Mouse (Mus musculus) liver, embryonic 16.5 days (tissue): ENCODE data around the gene Defb28. TPM values are rescaled to one million over a fixed set of nuclear protein-coding genes. Genes with fewer than 3 reads are reported as not detected.

Experiments
- ATAC-seq: fragments of 200-750 bp; cut with Nextera tagmentation; 2 replicates; pipeline ENCODE4 v1.8.0; 2017; ENCODE audit warnings: low read depth, mild to moderate bottlenecking, moderate number of reproducible peaks, moderate library complexity
- H3K27ac ChIP-seq: fragments of 300-500 bp; sonication (generic); 2 replicates; pipeline ENCODE4 v1.5.1; 2014; ENCODE audit warnings: mild to moderate bottlenecking, low read length
- H3K27me3 ChIP-seq: fragments of 300-500 bp; sonication (generic); 2 replicates; pipeline ENCODE4 v1.6.1; 2014; ENCODE audit warnings: low read depth, low read length, mixed read lengths; ENCODE audit not compliant: control insufficient read depth, insufficient read depth
- H3K36me3 ChIP-seq: fragments of 300-500 bp; sonication (generic); 2 replicates; pipeline ENCODE4 v1.6.1; 2014; ENCODE audit warnings: mild to moderate bottlenecking; ENCODE audit not compliant: control insufficient read depth, insufficient read depth
- H3K4me1 ChIP-seq: fragments of 300-500 bp; sonication (generic); 2 replicates; pipeline ENCODE4 v1.6.1; 2014; ENCODE audit warnings: low read depth, low read length, mixed read lengths; ENCODE audit not compliant: control insufficient read depth
- H3K4me2 ChIP-seq: fragments of 300-500 bp; sonication (generic); 2 replicates; pipeline ENCODE4 v1.6.1; 2014; ENCODE audit warnings: low read depth, low read length, mixed read lengths
- H3K4me3 ChIP-seq: fragments of 300-500 bp; sonication (generic); 2 replicates; pipeline ENCODE4 v1.5.1; 2014; ENCODE audit warnings: low read depth, mild to moderate bottlenecking, low read length
- H3K9ac ChIP-seq: fragments of 300-500 bp; sonication (generic); 2 replicates; pipeline ENCODE4 v1.6.1; 2014; ENCODE audit warnings: low read depth, low read length
- H3K9me3 ChIP-seq: fragments of 300-500 bp; sonication (generic); replicated peaks from 2 replicates; pipeline ENCODE4 v1.6.1; 2016; ENCODE audit warnings: low read length; ENCODE audit not compliant: control insufficient read depth
- WGBS: fragments of 180-500 bp; shearing (Covaris S2); extraction: QIAGEN DNeasy Blood & Tissue Kit; methylation state at CpG from one replicate; pipeline ENCODE4 v1.1.7; 2014; ENCODE audit not compliant: insufficient replicate concordance; 5-methylcytosine and 5-hydroxymethylcytosine counted together
- polyA plus RNA-seq: library from polyadenylated mRNA; unstranded; fragments of >200 nt; fragmentation: Nextera tagmentation; extraction: Ambion mirVana; gene quantifications from 2 replicates; pipeline ENCODE4 v1.2.1, GENCODE M21; 2015

Gene Defb28
- not detected in 2 replicates for polyA plus RNA-seq

DNA sequence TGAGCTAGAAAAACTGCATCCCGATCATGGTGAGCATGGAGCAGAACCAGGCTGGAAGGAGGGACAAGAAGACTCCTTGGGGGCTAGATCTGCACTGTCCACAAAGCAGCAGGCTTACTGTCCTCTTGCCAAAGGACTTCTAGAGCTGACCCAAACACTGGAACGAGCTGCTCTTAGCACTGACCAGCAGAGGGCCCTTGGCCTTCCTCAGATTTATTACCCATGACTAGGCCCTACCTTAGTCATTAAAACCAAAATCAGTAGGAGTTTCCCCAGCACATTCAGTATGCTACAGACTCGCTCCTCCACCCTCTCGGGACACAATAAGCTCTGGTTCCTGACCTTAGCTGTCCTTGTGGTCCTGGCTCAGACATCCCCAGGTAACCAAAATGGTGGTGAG lies at the start of gene Defb28:
Gene Defb28 (plus strand): TSS at position 275 of the 400 bp plus-strand sequence.
- 51% methylated on average over 4 of the region's 4 CpGs for WGBS
- no peaks in the 10 kb centered on the region for H3K27me3 ChIP-seq
- no peak within 1 kb of the TSS for H3K4me2 ChIP-seq
- no peaks in the 10 kb centered on the region for H3K9me3 ChIP-seq
- no peak within 1 kb of the TSS for H3K9ac ChIP-seq
- H3K36me3 ChIP-seq = no peaks in the 10 kb centered on the region
- ATAC-seq = no peak
- no peak within 1 kb of the TSS for H3K27ac ChIP-seq
- no peaks in the 10 kb centered on the region for H3K4me1 ChIP-seq
- no peak within 1 kb of the TSS for H3K4me3 ChIP-seq

DNA sequence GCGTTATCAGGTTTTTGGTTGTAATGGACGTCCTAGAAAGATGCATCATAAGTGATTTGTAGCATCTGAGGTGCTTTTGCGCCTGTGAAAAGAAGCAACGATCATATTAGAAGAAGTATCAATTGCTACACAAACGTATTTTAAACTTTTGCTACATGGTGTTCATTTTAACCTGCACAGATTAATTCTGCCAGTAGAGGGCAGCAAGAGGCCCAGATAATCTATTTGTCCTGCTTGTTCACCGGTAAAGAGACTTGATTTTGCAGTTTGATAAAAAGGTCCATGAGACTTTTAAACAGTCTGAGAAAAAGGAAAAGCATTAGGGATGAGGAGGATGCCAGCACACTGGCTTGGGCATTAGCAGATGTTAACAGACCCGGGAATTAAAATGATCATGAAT lies 47.1 kb upstream of the Defb28 start:
- H3K27me3 ChIP-seq = no peaks in the 10 kb centered on the region; the same call in 1 of the 2 replicates
- no peaks in the 10 kb centered on the region for H3K36me3 ChIP-seq
- H3K4me3 ChIP-seq = no peak overlapping the region
- no peaks in the 10 kb centered on the region for H3K4me1 ChIP-seq
- no peak overlapping the region for H3K9ac ChIP-seq
- 23% methylated on average over 7 of the region's 7 CpGs for WGBS
- no peak overlapping the region for H3K27ac ChIP-seq
- H3K4me2 ChIP-seq = no peak overlapping the region
- no peak for ATAC-seq
- no peaks in the 10 kb centered on the region for H3K9me3 ChIP-seq

GRCm38 (mm10) chr2:152472434-152472833 lies 45.6 kb upstream of the Defb28 start:
- Histone ChIP-seq H3K36me3 (no peaks in the 10 kb centered on the region), H3K27ac (no peak overlapping the region), H3K4me3 (no peak overlapping the region), H3K27me3 (no peaks in the 10 kb centered on the region; the same call in 1 of the 2 replicates), H3K9ac (no peak overlapping the region), H3K4me2 (no peak overlapping the region), H3K9me3 (no peaks in the 10 kb centered on the region), H3K4me1 (no peaks in the 10 kb centered on the region)
- ATAC-seq = no peak
- WGBS = 18% methylated on average over 3 of the region's 3 CpGs

GRCm38 (mm10) chr2:152476763-152477162 lies 41.3 kb upstream of the Defb28 start, which contains the start of gene Defb20:
Defb20 (plus strand) TSS chr2:152477063.
- ATAC-seq = no peak
- Histone ChIP-seq H3K4me1 (no peaks in the 10 kb centered on the region), H3K36me3 (no peaks in the 10 kb centered on the region), H3K4me3 (no peak within 1 kb of the TSS), H3K27ac (no peak within 1 kb of the TSS), H3K4me2 (no peak within 1 kb of the TSS), H3K9me3 (no peaks in the 10 kb centered on the region), H3K9ac (no peak within 1 kb of the TSS), H3K27me3 (no peaks in the 10 kb centered on the region; the same call in 1 of the 2 replicates)
- WGBS = 46% methylated on average over 2 of the region's 2 CpGs

- no peak for ATAC-seq
- H3K27ac ChIP-seq = no peak overlapping the region
- no peaks in the 10 kb centered on the region for H3K4me1 ChIP-seq
- no peaks in the 10 kb centered on the region for H3K9me3 ChIP-seq
- no peaks in the 10 kb centered on the region for H3K36me3 ChIP-seq
- no peaks in the 10 kb centered on the region for H3K27me3 ChIP-seq
- H3K4me3 ChIP-seq = no peak overlapping the region
- 39% methylated on average over 3 of the region's 3 CpGs for WGBS
- no peak overlapping the region for H3K9ac ChIP-seq
- no peak overlapping the region for H3K4me2 ChIP-seq
These were observed 37.2 kb upstream of the Defb28 start for GRCm38 (mm10) chr2:152480881-152481280.

DNA sequence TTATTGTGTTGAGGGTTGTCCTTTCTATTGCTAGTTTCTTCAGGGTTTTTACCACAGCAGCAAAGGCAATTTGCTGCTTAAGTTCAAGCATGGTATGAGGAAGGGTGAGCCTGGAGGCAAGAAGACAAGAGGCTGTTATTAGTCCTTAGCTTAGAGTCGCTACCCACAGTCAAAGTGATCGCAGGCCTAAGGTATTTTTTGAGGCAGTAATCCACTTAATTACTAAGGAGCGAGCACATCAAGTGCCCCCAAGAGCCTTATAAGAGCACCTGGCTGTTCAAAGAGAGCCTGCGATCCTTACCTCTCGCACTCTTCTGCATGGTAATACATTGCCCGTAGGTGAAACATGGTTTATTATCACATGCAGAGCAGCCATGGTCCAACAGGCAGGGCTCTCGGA lies 36.3 kb upstream of the Defb28 start:
- 65% methylated on average over 7 of the region's 7 CpGs for WGBS
- H3K27me3 ChIP-seq = no peaks in the 10 kb centered on the region
- H3K9me3 ChIP-seq = no peaks in the 10 kb centered on the region
- H3K9ac ChIP-seq = no peak overlapping the region
- no peak for ATAC-seq
- H3K36me3 ChIP-seq = no peaks in the 10 kb centered on the region
- no peak overlapping the region for H3K27ac ChIP-seq
- no peaks in the 10 kb centered on the region for H3K4me1 ChIP-seq
- no peak overlapping the region for H3K4me3 ChIP-seq
- H3K4me2 ChIP-seq = no peak overlapping the region

DNA sequence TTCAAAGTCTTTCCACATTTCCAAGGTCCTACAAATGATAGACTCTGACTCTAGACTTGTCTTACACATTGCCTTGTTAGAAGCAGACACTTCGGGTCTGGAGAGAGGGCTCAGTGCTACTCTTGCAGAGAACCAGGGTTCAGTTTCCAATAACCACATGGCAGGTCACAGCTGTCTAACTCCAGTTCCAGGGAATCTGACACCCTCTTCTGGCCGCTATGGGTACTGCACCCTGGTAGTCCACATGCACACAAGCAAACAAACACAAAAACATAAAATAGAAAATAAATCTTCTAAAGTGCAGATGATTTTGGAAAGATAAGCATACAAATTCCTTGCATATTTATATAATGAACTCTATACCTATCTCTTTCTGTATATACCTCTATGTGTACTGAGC lies 31.0 kb upstream of the Defb28 start:
- H3K27me3 ChIP-seq = no peaks in the 10 kb centered on the region
- no peak overlapping the region for H3K4me3 ChIP-seq
- H3K4me2 ChIP-seq = no peak overlapping the region
- WGBS = 41% methylated on average over 2 of the region's 2 CpGs
- ATAC-seq = no peak
- H3K4me1 ChIP-seq = no peaks in the 10 kb centered on the region
- no peaks in the 10 kb centered on the region for H3K36me3 ChIP-seq
- H3K9me3 ChIP-seq = no peaks in the 10 kb centered on the region
- no peak overlapping the region for H3K9ac ChIP-seq
- no peak overlapping the region for H3K27ac ChIP-seq

GRCm38 (mm10) chr2:152490038-152490437 lies 28.0 kb upstream of the Defb28 start, which contains the start of gene Defb22:
Defb22 (minus strand) TSS chr2:152490138.
- ATAC-seq = no peak
- H3K9ac ChIP-seq = no peak within 1 kb of the TSS
- no peaks in the 10 kb centered on the region for H3K27me3 ChIP-seq
- H3K4me2 ChIP-seq = no peak within 1 kb of the TSS
- H3K9me3 ChIP-seq = no peaks in the 10 kb centered on the region
- no peak within 1 kb of the TSS for H3K4me3 ChIP-seq
- no peaks in the 10 kb centered on the region for H3K4me1 ChIP-seq
- no peak within 1 kb of the TSS for H3K27ac ChIP-seq
- H3K36me3 ChIP-seq = no peaks in the 10 kb centered on the region

GRCm38 (mm10) chr2:152493151-152493550 lies 24.9 kb upstream of the Defb28 start:
- no peaks in the 10 kb centered on the region for H3K9me3 ChIP-seq
- no peak overlapping the region for H3K4me3 ChIP-seq
- H3K27me3 ChIP-seq = no peaks in the 10 kb centered on the region
- no peak overlapping the region for H3K4me2 ChIP-seq
- no peak for ATAC-seq
- no peaks in the 10 kb centered on the region for H3K4me1 ChIP-seq
- H3K27ac ChIP-seq = no peak overlapping the region
- no peaks in the 10 kb centered on the region for H3K36me3 ChIP-seq
- H3K9ac ChIP-seq = no peak overlapping the region
- WGBS = 56% methylated on average over 6 of the region's 6 CpGs
